Mouse (Mus musculus) myocyte (in vitro differentiated cells): ENCODE results near the gene Hrh1.

Experiments
- CEBPB ChIP-seq: IDR thresholded peaks from 2 replicates; pipeline ENCODE4 v1.6.1; 2011; ENCODE audit warnings: mild to moderate bottlenecking, moderate library complexity; ENCODE audit not compliant: poor library complexity, insufficient read depth, severe bottlenecking
- E2F4 ChIP-seq: IDR thresholded peaks from one replicate; pipeline ENCODE4 v1.6.1; 2011; ENCODE audit warnings: mild to moderate bottlenecking, control low read depth, moderate library complexity; ENCODE audit not compliant: insufficient read depth
- MAX ChIP-seq: IDR thresholded peaks from one replicate; pipeline ENCODE4 v1.6.1; 2011; ENCODE audit warnings: low read depth, mild to moderate bottlenecking, control low read depth
- POLR2A ChIP-seq: IDR thresholded peaks from one replicate; pipeline ENCODE4 v1.6.1; 2011; ENCODE audit warnings: low read depth, mild to moderate bottlenecking, control low read depth, moderate library complexity; ENCODE audit not compliant: insufficient read length
- POLR2AphosphoS2 ChIP-seq: IDR thresholded peaks from one replicate; pipeline ENCODE4 v1.6.1; 2011; ENCODE audit warnings: low read depth, control low read depth; ENCODE audit not compliant: insufficient read length
- TCF3 ChIP-seq: IDR thresholded peaks from one replicate; pipeline ENCODE4 v1.6.1; 2011; ENCODE audit warnings: low read depth, control low read depth; ENCODE audit not compliant: insufficient read length
- USF1 ChIP-seq: IDR thresholded peaks from one replicate; pipeline ENCODE4 v1.6.1; 2011; ENCODE audit warnings: low read depth, mild to moderate bottlenecking, control low read depth, moderate library complexity

- TF ChIP-seq POLR2A (no peak), MAX (no peak), USF1 (no peak), TCF3 (no peak), E2F4 (no peak), POLR2AphosphoS2 (no peak), CEBPB (no peak)
Observed at GRCm38 (mm10) chr6:114404128-114404527, 6.4 kb downstream of the Hrh1 start.
